Mouse (Mus musculus) lung, embryonic 16.5 days (tissue): Measurements from ENCODE around the gene Ube2q1. TPM values are rescaled to one million over a fixed set of nuclear protein-coding genes. Genes with fewer than 3 reads are reported as not detected.
"Not testable (repeated sequence)": the region's sequence is repeated elsewhere in the genome, so short reads cannot be mapped to it uniquely, and the experiment has no call there.

ENCODE experiments used
- ATAC-seq: fragments of 200-750 bp; cut with Nextera tagmentation; 2 replicates; pipeline ENCODE4 v1.8.0; 2017; ENCODE audit warnings: low read depth, mild to moderate bottlenecking, moderate library complexity
- H3K27ac ChIP-seq: fragments of 300-500 bp; sonication (generic); 2 replicates; pipeline ENCODE4 v1.5.1; 2014; ENCODE audit warnings: mild to moderate bottlenecking, control low read depth, low read length
- H3K27me3 ChIP-seq: fragments of 300-500 bp; sonication (generic); 2 replicates; pipeline ENCODE4 v1.6.1; 2014; ENCODE audit warnings: low read depth, low read length, mixed read lengths; ENCODE audit not compliant: control insufficient read depth, insufficient read depth
- H3K36me3 ChIP-seq: fragments of 300-500 bp; sonication (generic); 2 replicates; pipeline ENCODE4 v1.6.1; 2014; ENCODE audit warnings: low read length; ENCODE audit not compliant: control insufficient read depth, insufficient read depth
- H3K4me1 ChIP-seq: fragments of 300-500 bp; sonication (generic); replicated peaks from 2 replicates; pipeline ENCODE4 v1.6.1; 2014; ENCODE audit warnings: low read length, mixed read lengths; ENCODE audit not compliant: control insufficient read depth, insufficient read depth
- H3K4me2 ChIP-seq: fragments of 300-500 bp; sonication (generic); 2 replicates; pipeline ENCODE4 v1.6.1; 2014; ENCODE audit warnings: low read depth, low read length, control low read depth
- H3K4me3 ChIP-seq: fragments of 300-500 bp; sonication (generic); 2 replicates; pipeline ENCODE4 v1.5.1; 2014; ENCODE audit warnings: mild to moderate bottlenecking, low read length, control low read depth
- H3K9ac ChIP-seq: fragments of 300-500 bp; sonication (generic); 2 replicates; pipeline ENCODE4 v1.6.1; 2014; ENCODE audit warnings: low read length, control low read depth
- H3K9me3 ChIP-seq: fragments of 300-500 bp; sonication (generic); 2 replicates; pipeline ENCODE4 v1.6.1; 2016; ENCODE audit warnings: low read length; ENCODE audit not compliant: control insufficient read depth
- WGBS: fragments of 180-500 bp; shearing (Covaris S2); extraction: QIAGEN DNeasy Blood & Tissue Kit; methylation state at CpG from one replicate; pipeline ENCODE4 v1.1.7; 2014; 5-methylcytosine and 5-hydroxymethylcytosine counted together
- polyA plus RNA-seq: library from polyadenylated mRNA; unstranded; fragments of >200 nt; fragmentation: Nextera tagmentation; extraction: Ambion mirVana; gene quantifications from 2 replicates; pipeline ENCODE4 v1.2.1, GENCODE M21; 2015

Ube2q1 gene
- polyA plus RNA-seq, 1 experiment from 2014 or later = 9.5 TPM

- ATAC-seq, H3K4me1 ChIP-seq, H3K9me3 ChIP-seq, H3K36me3 ChIP-seq, H3K4me2 ChIP-seq, H3K27ac ChIP-seq, H3K27me3 ChIP-seq, H3K9ac ChIP-seq, H3K4me3 ChIP-seq: not testable (repeated sequence)
- 55% methylated on average over 3 of the region's 3 CpGs for WGBS
Measured at GRCm38 (mm10) chr3:89800078-89800477, 26.7 kb downstream of the Ube2q1 start.

GRCm38 (mm10) chr3:89800774-89801506 is 27.5 kb downstream of the Ube2q1 start:
- no peaks in the 10 kb centered on the region for H3K4me1 ChIP-seq
- no peak overlapping the region for H3K27ac ChIP-seq
- no peaks in the 10 kb centered on the region for H3K27me3 ChIP-seq
- H3K36me3 ChIP-seq = no peaks in the 10 kb centered on the region
- H3K4me2 ChIP-seq = no peak overlapping the region
- no peak overlapping the region for H3K9ac ChIP-seq
- H3K9me3 ChIP-seq = no peaks in the 10 kb centered on the region
- ATAC-seq = no peak
- no peak overlapping the region for H3K4me3 ChIP-seq
- 58% methylated on average over 5 of the region's 5 CpGs for WGBS

- Histone ChIP-seq H3K4me3 (no peak overlapping the region), H3K4me1 (no peaks in the 10 kb centered on the region), H3K36me3 (no peaks in the 10 kb centered on the region), H3K4me2 (no peak overlapping the region), H3K9me3 (no peaks in the 10 kb centered on the region), H3K9ac (no peak overlapping the region), H3K27ac (no peak overlapping the region; the same call in 1 of the 2 replicates), H3K27me3 (no peaks in the 10 kb centered on the region)
- WGBS = 13% methylated on average over 3 of the region's 3 CpGs
- peak; percentile 65; the same call in 1 of the 2 replicates for ATAC-seq
Measured at GRCm38 (mm10) chr3:89801507-89801847, 28.1 kb downstream of the Ube2q1 start.

- Histone ChIP-seq H3K4me1 (no peaks in the 10 kb centered on the region), H3K27ac (no peak overlapping the region), H3K36me3 (no peaks in the 10 kb centered on the region), H3K4me3 (no peak overlapping the region), H3K27me3 (no peaks in the 10 kb centered on the region), H3K9me3 (no peaks in the 10 kb centered on the region; the same call in 1 of the 2 replicates), H3K4me2 (no peak overlapping the region), H3K9ac (no peak overlapping the region)
- WGBS = 70% methylated on average over 15 of the region's 15 CpGs
- ATAC-seq = no peak
Measured at GRCm38 (mm10) chr3:89802876-89803275, 29.5 kb downstream of the Ube2q1 start.

- ATAC-seq = no peak
- WGBS = 54% methylated on average over 4 of the region's 4 CpGs
Measured at GRCm38 (mm10) chr3:89805179-89805578, 31.8 kb downstream of the Ube2q1 start.

GRCm38 (mm10) chr3:89806751-89807150 is 33.3 kb downstream of the Ube2q1 start:
- Histone ChIP-seq H3K9me3 (no peaks in the 10 kb centered on the region; the same call in 1 of the 2 replicates), H3K4me1 (no peaks in the 10 kb centered on the region), H3K9ac (no peak overlapping the region), H3K27ac (no peak overlapping the region), H3K36me3 (no peaks in the 10 kb centered on the region), H3K4me3 (no peak overlapping the region), H3K4me2 (no peak overlapping the region), H3K27me3 (no peaks in the 10 kb centered on the region)
- WGBS = 87% methylated on average over 2 of the region's 2 CpGs
- no peak for ATAC-seq

More at GRCm38 (mm10) chr3:89805179-89805578, 31.8 kb downstream of the Ube2q1 start:
- no peaks in the 10 kb centered on the region for H3K4me1 ChIP-seq
- no peak overlapping the region for H3K4me2 ChIP-seq
- H3K27ac ChIP-seq = no peak overlapping the region
- no peak overlapping the region for H3K4me3 ChIP-seq
- H3K36me3 ChIP-seq = no peaks in the 10 kb centered on the region
- H3K9me3 ChIP-seq = no peaks in the 10 kb centered on the region; the same call in 1 of the 2 replicates
- H3K9ac ChIP-seq = no peak overlapping the region
- H3K27me3 ChIP-seq = no peaks in the 10 kb centered on the region

- no peak overlapping the region for H3K4me3 ChIP-seq
- H3K9ac ChIP-seq = no peak overlapping the region
- no peak for ATAC-seq
- no peak overlapping the region for H3K4me2 ChIP-seq
- no peak overlapping the region for H3K27ac ChIP-seq
- H3K36me3 ChIP-seq = no peaks in the 10 kb centered on the region
- H3K4me1 ChIP-seq = no peaks in the 10 kb centered on the region
- no peaks in the 10 kb centered on the region; the same call in 1 of the 2 replicates for H3K9me3 ChIP-seq
- H3K27me3 ChIP-seq = no peaks in the 10 kb centered on the region
- 95% methylated on average over 3 of the region's 3 CpGs for WGBS
Measured at GRCm38 (mm10) chr3:89807171-89807570, 33.8 kb downstream of the Ube2q1 start.

- Histone ChIP-seq H3K9ac (no peak overlapping the region), H3K27ac (no peak overlapping the region), H3K4me2 (no peak overlapping the region), H3K4me3 (no peak overlapping the region), H3K36me3 (no peaks in the 10 kb centered on the region), H3K9me3 (no peaks in the 10 kb centered on the region; the same call in 1 of the 2 replicates), H3K27me3 (no peaks in the 10 kb centered on the region), H3K4me1 (no peaks in the 10 kb centered on the region)
- WGBS = 61% methylated on average over 5 of the region's 5 CpGs
- ATAC-seq = no peak
Measured at GRCm38 (mm10) chr3:89807881-89808280, 34.5 kb downstream of the Ube2q1 start.

GRCm38 (mm10) chr3:89808638-89809037 is 35.2 kb downstream of the Ube2q1 start:
- no peak for ATAC-seq
- no peak overlapping the region for H3K9ac ChIP-seq

More at GRCm38 (mm10) chr3:89808638-89809037, 35.2 kb downstream of the Ube2q1 start:
- Histone ChIP-seq H3K27me3 (no peaks in the 10 kb centered on the region), H3K4me1 (no peaks in the 10 kb centered on the region), H3K27ac (no peak overlapping the region), H3K4me3 (no peak overlapping the region), H3K4me2 (no peak overlapping the region), H3K36me3 (no peaks in the 10 kb centered on the region), H3K9me3 (no peaks in the 10 kb centered on the region; the same call in 1 of the 2 replicates)
- WGBS = 33% methylated on average over 9 of the region's 9 CpGs
